Mouse (Mus musculus) Patski (cell line): Measurements from ENCODE around the gene Clec4a3. TPM values are rescaled to one million over a fixed set of nuclear protein-coding genes. Genes with fewer than 3 reads are reported as not detected.
"Not testable (repeated sequence)": the region's sequence is repeated elsewhere in the genome, so short reads cannot be mapped to it uniquely, and the experiment has no call there.

Experiments used
- ATAC-seq: fragments of 100-300 bp; one replicate; pipeline ENCODE4 v1.8.0; 2021
- CTCF ChIA-PET: fragments of 350-600 bp; sonication (Branson Sonifier 250); formaldehyde crosslinking; loops from one replicate; lab custom pipeline; 2022; ENCODE audit warnings: inconsistent platforms; lab: Charles Lee
- POLR2A ChIA-PET: fragments of 350-600 bp; sonication (Branson Sonifier 250); formaldehyde crosslinking; loops from one replicate; lab custom pipeline; 2022; ENCODE audit warnings: antibody characterized with exemption, inconsistent platforms; lab: Charles Lee
- DNase-seq: peaks from one replicate; pipeline ENCODE4 v3.0.0-alpha.2; 2011; ENCODE audit warnings: low read depth, low spot score
- H3K27me3 ChIP-seq: fragments of 371-371 bp; one replicate; pipeline ENCODE4 v1.5.1; 2021
- CTCF ChIP-seq: fragments of 100-300 bp; IDR thresholded peaks from one replicate; pipeline ENCODE4 v1.5.1; 2021
- in situ Hi-C: fragments of 300-500 bp; cut with MboI; formaldehyde crosslinking; loops from 3 replicates; pipeline ENCODE4 v1.11.1; 2018; ENCODE audit warnings: low pct_unique_long_range_greater_than_20kb, mixed read lengths
- polyA plus RNA-seq: library from polyadenylated mRNA; unstranded; gene quantifications from one replicate; pipeline ENCODE4 v1.2.3, GENCODE M21; 2021

Clec4a3 gene
- polyA plus RNA-seq, result not detected

DNA sequence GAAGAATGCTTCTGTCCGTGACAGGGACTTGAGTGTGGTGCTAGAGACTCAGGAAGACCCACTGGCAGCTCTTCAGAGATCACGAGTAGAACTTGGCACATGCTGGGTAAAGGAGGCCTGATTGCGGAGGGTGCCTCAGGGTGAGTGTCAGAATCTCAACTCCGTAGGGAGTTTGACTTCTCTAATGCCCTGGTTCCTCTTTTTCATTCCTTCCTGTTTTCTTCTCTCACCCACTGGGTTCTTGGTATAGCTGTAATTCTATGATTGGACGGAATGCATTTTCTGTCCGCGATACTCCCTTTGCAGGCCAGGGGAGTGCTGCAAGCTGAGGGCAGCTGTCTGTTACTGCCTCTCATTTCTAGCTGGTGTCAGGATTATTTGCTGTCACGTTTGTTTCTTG is at the start of gene Clec4a3:
Gene Clec4a3, plus strand, starts transcription at position 115 of the 400 bp plus-strand sequence.
- no peak for ATAC-seq
- H3K27me3 ChIP-seq, result peaks cover 26% of the 10 kb centered on the region
- no peak for DNase-seq
- in situ Hi-C loops, result no loop called here
- CTCF ChIA-PET, result interaction anchor here (1.5 kb wide), 1 partner anchor 12 kb away, joined by 3 read pairs; no protein-coding TSS in a partner anchor
- no peak for TF ChIP-seq CTCF
- POLR2A ChIA-PET, result no interaction called here

DNA sequence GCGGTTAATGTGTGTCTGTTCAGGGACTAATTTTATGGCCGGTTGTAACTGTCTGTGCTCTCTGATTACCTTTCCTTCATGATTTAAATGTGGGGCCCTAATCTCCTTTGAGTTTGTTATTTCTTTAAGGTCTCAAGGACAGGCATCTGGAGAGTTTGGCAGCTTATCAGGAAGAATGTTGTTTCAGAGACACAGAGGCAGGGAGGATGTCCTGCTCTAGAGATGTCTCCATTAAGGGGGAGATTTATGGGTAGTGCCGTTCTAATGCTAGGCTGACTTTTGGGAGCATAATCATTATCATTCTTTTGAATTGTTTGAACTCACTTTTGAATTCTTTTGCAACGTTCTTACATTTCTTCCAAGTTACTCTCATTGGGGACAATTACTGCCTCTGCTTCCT is 32.4 kb upstream of the Clec4a3 start:
- DNase-seq (no peak), ATAC-seq (no peak)
- CTCF ChIA-PET, result no interaction called here
- in situ Hi-C loops, result no loop called here
- TF ChIP-seq CTCF, result no peak
- POLR2A ChIA-PET, result no interaction called here
- no peaks in the 10 kb centered on the region for H3K27me3 ChIP-seq

DNA sequence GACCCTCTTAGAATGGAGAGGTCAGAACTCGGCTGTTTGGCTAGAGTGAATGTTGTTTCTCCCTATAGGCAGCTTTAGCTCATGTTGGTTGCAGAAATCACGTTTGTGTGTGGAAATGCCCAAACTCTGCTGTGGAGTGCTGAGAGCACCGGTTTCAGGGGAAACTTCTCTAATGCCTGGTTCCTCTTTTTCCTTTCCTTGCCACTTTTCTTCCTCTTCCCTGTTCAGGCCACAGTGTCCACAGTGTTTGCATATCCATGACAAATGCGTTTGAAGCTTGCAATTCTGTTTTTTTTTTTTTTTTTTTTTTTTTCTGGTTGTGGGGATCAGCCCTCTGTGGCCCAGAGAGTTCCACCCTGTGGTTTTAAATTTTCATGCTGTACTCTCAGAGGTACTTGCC is 30.9 kb upstream of the Clec4a3 start, which contains the start of gene Clec4a1:
Gene Clec4a1, plus strand, starts transcription at position 398 of the 400 bp plus-strand sequence.
- no peaks in the 10 kb centered on the region for H3K27me3 ChIP-seq
- ChIA-PET CTCF (no interaction called here), POLR2A (no interaction called here)
- DNase-seq (no peak), ATAC-seq (no peak)
- in situ Hi-C loops, result no loop called here
- TF ChIP-seq CTCF, result no peak

DNA sequence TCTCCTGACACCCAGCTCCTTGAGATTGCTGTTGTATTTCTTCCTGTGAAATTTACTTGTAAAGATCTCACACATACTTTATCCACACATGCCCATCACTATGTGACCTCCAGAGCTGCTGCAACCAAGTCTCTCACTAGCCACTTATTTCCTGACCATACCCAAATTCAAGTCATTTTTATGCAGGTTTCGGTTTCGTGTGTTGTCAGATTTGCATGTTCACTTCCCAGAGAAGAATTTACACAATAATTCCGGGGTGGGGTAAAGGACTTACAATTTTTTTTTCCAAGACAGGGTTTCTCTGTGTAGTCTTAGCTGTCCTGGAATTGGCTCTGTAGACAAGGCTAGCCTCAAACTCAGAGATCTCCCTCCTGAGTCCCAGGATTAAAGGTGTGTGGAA is 17.5 kb upstream of the Clec4a3 start:
- no peak for TF ChIP-seq CTCF
- ATAC-seq (no peak), DNase-seq (no peak)
- peaks cover 22% of the 10 kb centered on the region for H3K27me3 ChIP-seq
- in situ Hi-C loops, result no loop called here
- CTCF ChIA-PET, result no interaction called here
- POLR2A ChIA-PET, result no interaction called here

DNA sequence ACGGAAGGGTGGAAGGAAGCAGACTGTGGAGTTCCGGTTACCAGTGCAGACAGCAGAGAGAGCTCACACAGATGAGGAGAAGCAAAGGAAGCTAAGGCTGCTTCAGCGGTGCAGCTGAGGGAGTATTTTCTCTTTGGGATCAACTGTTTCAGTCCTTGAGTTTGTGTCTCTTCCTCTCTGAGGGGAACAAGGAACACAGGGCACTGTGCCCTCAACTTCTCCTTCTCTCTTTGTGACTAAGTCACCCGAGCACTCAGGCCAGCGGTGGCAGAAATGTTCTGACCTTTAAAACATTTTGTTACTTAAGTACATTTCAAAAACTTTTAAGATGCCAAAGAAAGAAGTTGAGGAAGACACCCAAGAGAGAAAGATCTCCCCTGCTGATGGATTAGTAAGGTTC is 12.7 kb upstream of the Clec4a3 start:
- peaks cover 9% of the 10 kb centered on the region for H3K27me3 ChIP-seq
- ATAC-seq (no peak), DNase-seq (no peak)
- ChIA-PET CTCF (interaction anchor here (0.9 kb wide), 1 partner anchor 14 kb away, joined by 4 read pairs; no protein-coding TSS in a partner anchor), POLR2A (no interaction called here)
- TF ChIP-seq CTCF, result no peak
- in situ Hi-C loops, result no loop called here

DNA sequence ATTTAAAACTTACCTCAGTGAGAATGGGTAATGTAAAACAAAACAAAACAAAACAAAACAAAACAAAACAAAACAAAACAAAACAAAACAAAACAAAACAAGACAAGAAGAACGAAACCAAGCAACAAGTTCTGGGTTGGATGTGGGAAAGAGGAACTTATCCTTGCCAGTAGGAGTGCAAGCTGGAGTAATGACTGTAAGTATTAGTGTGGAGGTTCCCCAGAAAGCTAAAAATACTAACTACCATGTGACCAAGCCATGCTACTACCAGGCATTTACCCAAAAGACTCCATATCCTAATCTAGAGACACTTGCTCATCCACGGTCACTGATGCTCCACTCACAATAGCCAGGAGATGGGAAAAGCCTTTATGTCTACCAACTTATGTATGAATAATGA is 5.6 kb upstream of the Clec4a3 start:
- peaks cover 25% of the 10 kb centered on the region for H3K27me3 ChIP-seq
- ChIA-PET POLR2A (no interaction called here), CTCF (no interaction called here)
- ATAC-seq, result no peak
- TF ChIP-seq CTCF, result no peak
- no peak for DNase-seq
- in situ Hi-C loops, result no loop called here

DNA sequence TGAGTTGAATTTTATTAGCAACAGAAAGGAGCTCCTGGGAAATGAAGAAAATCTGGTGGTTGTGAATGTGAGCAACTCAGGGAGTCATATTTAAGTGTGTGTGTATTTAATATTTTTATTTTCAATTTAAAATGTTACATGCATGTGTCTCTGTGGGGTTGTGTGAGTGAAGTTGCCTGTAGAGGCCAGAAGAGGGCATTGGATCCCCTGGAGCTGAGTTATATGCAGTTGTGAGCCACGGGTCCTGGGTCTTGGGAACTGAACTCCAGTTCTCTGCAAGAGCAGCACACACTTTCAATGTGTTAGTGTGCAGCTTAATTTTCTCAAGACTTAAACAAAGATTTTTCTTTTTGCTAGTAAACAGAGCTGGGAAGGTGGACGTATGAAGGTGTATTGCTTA is 12.2 kb downstream of the Clec4a3 start:
- H3K27me3 ChIP-seq, result peaks cover 7% of the 10 kb centered on the region
- peak; percentile 35 for TF ChIP-seq CTCF
- ATAC-seq (no peak), DNase-seq (no peak)
- CTCF ChIA-PET, result interaction anchor here (1.0 to 2.4 kb wide), 3 partner anchors 9 to 13 kb away, joined by 3 to 6 read pairs (median 3); partner anchors contain the start of gene Clec4a3
- POLR2A ChIA-PET, result no interaction called here
- in situ Hi-C loops, result no loop called here

DNA sequence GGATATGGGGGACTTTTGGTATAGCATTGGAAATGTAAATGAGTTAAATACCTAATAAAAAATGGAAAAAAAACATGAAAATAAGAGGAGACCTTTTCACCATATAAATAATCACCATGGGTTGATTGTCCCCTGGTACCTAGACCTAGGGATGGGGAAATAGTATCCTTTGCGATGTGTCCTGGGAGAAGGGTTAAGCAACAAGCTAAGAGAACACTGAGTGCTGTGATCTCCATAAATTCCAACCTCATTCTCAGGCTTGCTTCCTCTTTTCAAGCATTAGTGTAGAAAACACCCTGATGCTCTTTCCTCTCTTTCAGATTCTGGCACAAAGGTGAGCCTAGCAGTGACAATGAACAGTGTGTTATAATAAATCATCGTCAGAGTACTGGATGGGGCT is 16.7 kb downstream of the Clec4a3 start:
- in situ Hi-C loops, result no loop called here
- CTCF ChIA-PET, result no interaction called here
- no peak for DNase-seq
- ATAC-seq, result no peak
- no peak for TF ChIP-seq CTCF
- POLR2A ChIA-PET, result no interaction called here
- H3K27me3 ChIP-seq, result peaks cover 7% of the 10 kb centered on the region

DNA sequence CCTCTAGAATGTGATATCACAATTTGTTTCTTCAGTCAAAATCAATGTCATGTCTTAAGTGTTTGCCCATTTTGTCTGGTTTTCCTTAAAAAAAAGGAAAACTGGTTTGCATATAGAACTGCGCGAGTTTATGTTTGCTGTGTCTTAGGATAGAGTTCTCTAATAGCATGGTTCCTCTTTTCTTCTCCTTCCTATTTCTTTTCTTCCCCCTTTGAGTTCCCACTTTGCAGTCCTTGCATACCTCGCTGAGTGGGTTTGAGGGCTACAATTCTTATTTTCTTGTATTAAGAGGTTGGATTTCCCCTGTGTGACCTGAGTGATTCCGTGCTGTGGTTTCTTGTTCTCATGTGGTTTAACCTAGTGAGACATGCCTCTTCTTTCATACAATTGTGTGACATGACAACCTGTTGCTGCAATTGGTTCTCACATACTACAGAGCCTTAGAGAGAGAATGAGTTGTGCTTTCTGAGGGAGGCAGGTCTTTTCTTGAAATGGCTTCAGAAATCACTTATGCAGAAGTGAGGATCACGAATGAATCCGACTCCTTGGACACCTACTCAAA is 37.6 kb downstream of the Clec4a3 start, which contains the start of gene Clec4a4:
Gene Clec4a4, plus strand, starts transcription at position 492 of the 562 bp plus-strand sequence.
- ChIA-PET POLR2A (no interaction called here), CTCF (no interaction called here)
- no peaks in the 10 kb centered on the region for H3K27me3 ChIP-seq
- ATAC-seq, result no peak
- in situ Hi-C loops, result no loop called here
- TF ChIP-seq CTCF, result no peak
- no peak for DNase-seq

DNA sequence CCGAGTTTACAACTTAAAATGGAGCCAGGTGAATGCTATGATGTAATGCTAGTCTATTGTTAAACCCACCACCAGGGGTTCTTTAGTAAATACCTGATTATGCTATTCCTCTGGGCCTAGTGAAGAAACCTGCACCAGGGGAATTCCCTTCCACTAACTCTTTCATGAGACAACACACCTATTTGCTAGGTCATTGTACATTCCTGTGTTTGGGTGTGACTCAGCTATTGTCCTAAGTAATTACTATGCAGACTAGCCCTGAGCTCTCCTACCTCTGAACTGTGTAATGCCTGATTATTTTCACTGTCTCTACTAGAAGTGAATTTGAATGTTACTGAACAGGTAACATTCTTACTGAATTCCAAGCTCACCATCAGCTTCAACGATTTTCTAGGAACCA is 52.4 kb downstream of the Clec4a3 start:
- in situ Hi-C loops, ATAC-seq, CTCF ChIA-PET: not testable (repeated sequence)

DNA sequence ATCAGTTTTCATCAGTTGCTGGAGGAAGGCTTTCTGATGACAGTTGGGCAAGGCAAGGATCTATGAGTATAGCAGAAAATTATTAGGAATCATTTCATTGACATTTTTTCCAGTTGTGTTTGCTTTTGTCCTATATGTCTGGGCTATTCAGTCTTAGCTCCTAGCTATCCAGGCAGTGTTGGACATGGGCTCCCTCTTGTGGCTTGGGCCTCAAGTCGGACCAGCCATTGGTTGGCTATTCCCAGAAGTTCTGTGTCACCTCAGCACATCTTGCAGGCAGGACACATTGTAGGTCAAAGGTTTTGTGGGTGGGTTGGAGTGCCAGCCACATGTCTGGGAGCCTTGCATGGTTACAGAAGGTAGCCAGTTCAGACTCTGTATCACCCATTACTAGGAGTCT is 53.3 kb downstream of the Clec4a3 start:
- H3K27me3 ChIP-seq, result peaks cover 3% of the 10 kb centered on the region
- no peak for ATAC-seq
- peak; percentile 28 for TF ChIP-seq CTCF
- POLR2A ChIA-PET, result no interaction called here
- DNase-seq, result no peak
- CTCF ChIA-PET, result no interaction called here
- in situ Hi-C loops, result no loop called here

More for the DNA sequence above, 52.4 kb downstream of the Clec4a3 start:
- H3K27me3 ChIP-seq, DNase-seq, POLR2A ChIA-PET: not testable (repeated sequence)

Other genes with a start within 250 kb of the Clec4a3 start
- gene Nanog, start 245.0 kb upstream of the Clec4a3 start, polyA plus RNA-seq, result 0.26 TPM
- gene Slc2a3, start 150.9 kb upstream of the Clec4a3 start, polyA plus RNA-seq, result 0.19 TPM
- 19.6 TPM for gene Foxj2, start 132.6 kb upstream of the Clec4a3 start, polyA plus RNA-seq
- not detected for gene C3ar1, start 96.4 kb upstream of the Clec4a3 start, polyA plus RNA-seq
- gene Necap1, start 78.0 kb upstream of the Clec4a3 start, polyA plus RNA-seq, result 36.1 TPM
- 0.04 TPM for gene Clec4a1, start 30.7 kb upstream of the Clec4a3 start, polyA plus RNA-seq
- gene Clec4a4, start 37.9 kb downstream of the Clec4a3 start, polyA plus RNA-seq, result not detected
- not detected for gene Clec4b1, start 97.4 kb downstream of the Clec4a3 start, polyA plus RNA-seq
- not detected for gene Clec4a2, start 153.9 kb downstream of the Clec4a3 start, polyA plus RNA-seq
- gene Clec4b2, start 220.4 kb downstream of the Clec4a3 start, polyA plus RNA-seq, result not detected